Mouse (Mus musculus) embryonic fibroblast, embryonic 13.5 days (primary cell): ENCODE measurements at regions not wholly inside any gene's neighbourhood (a gene's known extent, or its start where the extent isn't known, plus 50 kb on each side); places are given as distances from the start of the nearest gene placed in this dataset.

Experiments
- H3K27ac ChIP-seq: 2 replicates; pipeline ENCODE4 v1.5.1; 2012; ENCODE audit warnings: low read length, control low read depth, inconsistent platforms; ENCODE audit not compliant: insufficient read depth
- H3K4me1 ChIP-seq: 2 replicates; pipeline ENCODE4 v1.6.1; 2011; ENCODE audit warnings: low read length; ENCODE audit not compliant: control insufficient read depth, insufficient read depth
- H3K4me3 ChIP-seq: 2 replicates; pipeline ENCODE4 v1.5.1; 2011; ENCODE audit warnings: mild to moderate bottlenecking, control low read depth, low read length; ENCODE audit not compliant: insufficient read depth
- CTCF ChIP-seq: IDR thresholded peaks from 2 replicates; pipeline ENCODE4 v1.5.1; 2011; ENCODE audit warnings: mild to moderate bottlenecking, control low read depth, low read length, moderate library complexity, borderline replicate concordance; ENCODE audit not compliant: insufficient read depth
- POLR2A ChIP-seq: IDR thresholded peaks from 2 replicates; pipeline ENCODE4 v1.6.1; 2011; ENCODE audit warnings: low read depth, mild to moderate bottlenecking, control low read depth, low read length, moderate library complexity

- H3K4me1 ChIP-seq: peaks cover 4% of the 10 kb centered on the region; the same call in 1 of the 2 replicates
- no peak for TF ChIP-seq CTCF
- no peak for TF ChIP-seq POLR2A
- no peak overlapping the region for H3K4me3 ChIP-seq
- no peak overlapping the region for H3K27ac ChIP-seq
These were observed 266.2 kb upstream of the Nmur2 start for GRCm38 (mm10) chr11:56307051-56307450.

GRCm38 (mm10) chr11:56290651-56291578, 250.1 kb upstream of the Nmur2 start:
- Histone ChIP-seq H3K27ac (no peak overlapping the region), H3K4me3 (no peak overlapping the region), H3K4me1 (no peaks in the 10 kb centered on the region)
- no peak for TF ChIP-seq POLR2A
- TF ChIP-seq CTCF: no peak

- H3K4me3 ChIP-seq: no peak overlapping the region
- no peak for TF ChIP-seq POLR2A
- no peak for TF ChIP-seq CTCF
- H3K27ac ChIP-seq: no peak overlapping the region
- H3K4me1 ChIP-seq: no peaks in the 10 kb centered on the region
These were observed 244.9 kb upstream of the Nmur2 start for GRCm38 (mm10) chr11:56285575-56286260.

GRCm38 (mm10) chr11:56281201-56281600, 240.4 kb upstream of the Nmur2 start:
- no peak for TF ChIP-seq CTCF
- TF ChIP-seq POLR2A: no peak
- H3K27ac ChIP-seq: no peak overlapping the region
- H3K4me3 ChIP-seq: no peak overlapping the region
- no peaks in the 10 kb centered on the region for H3K4me1 ChIP-seq

GRCm38 (mm10) chr11:56280216-56280615, 239.4 kb upstream of the Nmur2 start:
- H3K27ac ChIP-seq: no peak overlapping the region
- H3K4me1 ChIP-seq: no peaks in the 10 kb centered on the region
- H3K4me3 ChIP-seq: no peak overlapping the region
- TF ChIP-seq CTCF (no peak), POLR2A (no peak)

GRCm38 (mm10) chr11:56269915-56270493, 229.2 kb upstream of the Nmur2 start:
- Histone ChIP-seq H3K4me1 (peaks cover 9% of the 10 kb centered on the region; the same call in 1 of the 2 replicates), H3K4me3 (no peak overlapping the region), H3K27ac (peak overlapping the region; percentile 67)
- TF ChIP-seq CTCF: no peak
- TF ChIP-seq POLR2A: no peak

GRCm38 (mm10) chr11:56262726-56263125, 221.9 kb upstream of the Nmur2 start:
- TF ChIP-seq CTCF (no peak), POLR2A (no peak)
- Histone ChIP-seq H3K4me3 (no peak overlapping the region), H3K4me1 (no peaks in the 10 kb centered on the region), H3K27ac (no peak overlapping the region)

GRCm38 (mm10) chr11:56256356-56256755, 215.5 kb upstream of the Nmur2 start:
- Histone ChIP-seq H3K4me3 (no peak overlapping the region), H3K27ac (no peak overlapping the region), H3K4me1 (no peaks in the 10 kb centered on the region)
- TF ChIP-seq CTCF (no peak), POLR2A (no peak)

- Histone ChIP-seq H3K4me3 (no peak overlapping the region), H3K27ac (no peak overlapping the region), H3K4me1 (no peaks in the 10 kb centered on the region)
- TF ChIP-seq POLR2A (no peak), CTCF (no peak)
These were observed 213.6 kb upstream of the Nmur2 start for GRCm38 (mm10) chr11:56254437-56254836.

- no peak overlapping the region for H3K4me3 ChIP-seq
- no peak overlapping the region for H3K27ac ChIP-seq
- TF ChIP-seq POLR2A (no peak), CTCF (no peak)
- H3K4me1 ChIP-seq: no peaks in the 10 kb centered on the region
These were observed 206.6 kb upstream of the Nmur2 start for GRCm38 (mm10) chr11:56247333-56247823.
